Mouse (Mus musculus) liver, adult 2 months (tissue): ENCODE data around the gene Gstp3. TPM values are rescaled to one million over a fixed set of nuclear protein-coding genes. Genes with fewer than 3 reads are reported as not detected.
A peak's percentile ranks its signal among the peaks of the same experiment; 100 is the strongest.

Experiments
- DNase-seq: peaks from one replicate; pipeline ENCODE4 v3.0.0-alpha.2; 2011; ENCODE audit warnings: low read depth, low spot score; ENCODE audit errors: extremely low read depth
- H3K27ac ChIP-seq: fragments of 200-500 bp; replicated peaks from 2 replicates; pipeline ENCODE4 v1.5.1; 2012; ENCODE audit warnings: low read depth, mild to moderate bottlenecking, control low read depth, inconsistent platforms, low read length; ENCODE audit not compliant: insufficient read depth
- H3K27me3 ChIP-seq: fragments of 200-500 bp; 2 replicates; pipeline ENCODE4 v1.6.1; 2012; ENCODE audit warnings: mild to moderate bottlenecking, moderate library complexity, low read length, inconsistent platforms; ENCODE audit not compliant: control insufficient read depth, insufficient read depth
- H3K36me3 ChIP-seq: fragments of 200-500 bp; 2 replicates; pipeline ENCODE4 v1.6.1; 2012; ENCODE audit warnings: low read length, inconsistent platforms; ENCODE audit not compliant: control insufficient read depth, insufficient read depth
- H3K4me1 ChIP-seq: fragments of 200-500 bp; 2 replicates; pipeline ENCODE4 v1.6.1; 2011; ENCODE audit warnings: low read length; ENCODE audit not compliant: control insufficient read depth, insufficient read depth
- H3K4me3 ChIP-seq: fragments of 200-500 bp; 2 replicates; pipeline ENCODE4 v1.5.1; 2011; ENCODE audit warnings: low read depth, mild to moderate bottlenecking, control low read depth, low read length, moderate library complexity; ENCODE audit not compliant: insufficient read depth
- H3K79me2 ChIP-seq: fragments of 200-500 bp; 2 replicates; pipeline ENCODE4 v1.6.1; 2012; ENCODE audit warnings: inconsistent platforms, mild to moderate bottlenecking, low read length, moderate library complexity; ENCODE audit not compliant: control insufficient read depth, insufficient read depth
- H3K9ac ChIP-seq: fragments of 200-500 bp; 2 replicates; pipeline ENCODE4 v1.6.1; 2012; ENCODE audit warnings: low read depth, mild to moderate bottlenecking, control low read depth, inconsistent platforms, low read length
- CTCF ChIP-seq: fragments of 200-500 bp; IDR thresholded peaks from 2 replicates; pipeline ENCODE4 v1.5.1; 2011; ENCODE audit warnings: low read depth, low read length, control low read depth
- POLR2A ChIP-seq: fragments of 200-500 bp; IDR thresholded peaks from 2 replicates; pipeline ENCODE4 v1.6.1; 2011; ENCODE audit warnings: low read length, control low read depth; ENCODE audit not compliant: insufficient read depth; ENCODE audit errors: extremely low read depth
- WGBS: fragments of 180-500 bp; shearing (Covaris S2); methylation state at CpG from one replicate; pipeline ENCODE4 v1.1.7; 2018; 5-methylcytosine and 5-hydroxymethylcytosine counted together
- polyA plus RNA-seq: library from polyadenylated mRNA; depleted of rRNA; stranded (reverse); fragments of >200 nt; gene quantifications from 2 replicates; pipeline ENCODE4 v1.2.3, GENCODE M21; 2012
- total RNA-seq: library from RNA; depleted of rRNA; stranded (reverse); fragments of >200 nt; gene quantifications from 2 replicates; pipeline ENCODE4 v1.2.3, GENCODE M21; 2014

The Gstp3 gene
- total and polyA plus RNA-seq, 2 experiments = 21.5 to 54.3 TPM

DNA sequence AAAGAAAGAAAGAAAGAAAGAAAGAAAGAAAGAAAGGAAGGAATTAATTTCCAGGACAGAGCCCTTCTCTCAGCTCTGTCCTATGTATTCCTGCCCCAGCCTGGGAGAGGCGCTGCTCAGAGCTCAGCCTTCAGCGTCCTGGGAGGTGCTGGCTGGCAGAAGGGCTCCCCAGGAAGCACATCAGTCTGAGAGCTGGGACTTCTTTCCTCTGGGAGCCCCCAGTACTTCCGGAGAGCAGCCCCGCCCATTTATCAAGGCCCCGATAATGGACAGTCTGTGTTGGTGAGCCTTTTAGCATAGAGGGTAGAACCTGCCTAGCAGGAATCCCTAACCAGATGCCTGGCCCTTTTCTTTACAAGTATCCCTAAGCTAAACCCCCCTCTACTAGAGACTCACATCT, 28.8 kb upstream of the Gstp3 start:
- DNase-seq = no peak
- 67% methylated on average over 5 of the region's 5 CpGs for WGBS
- peaks cover 4% of the 10 kb centered on the region; the same call in 1 of the 2 replicates for H3K4me1 ChIP-seq
- no peak overlapping the region for H3K9ac ChIP-seq
- H3K27ac ChIP-seq = no peak overlapping the region
- TF ChIP-seq POLR2A = no peak
- no peaks in the 10 kb centered on the region for H3K79me2 ChIP-seq
- no peak overlapping the region for H3K4me3 ChIP-seq
- no peaks in the 10 kb centered on the region for H3K36me3 ChIP-seq
- H3K27me3 ChIP-seq = no peaks in the 10 kb centered on the region

- H3K9ac ChIP-seq = no peak overlapping the region
- H3K27me3 ChIP-seq = no peaks in the 10 kb centered on the region
- 76% methylated on average over 5 of the region's 5 CpGs for WGBS
- DNase-seq = no peak
- no peaks in the 10 kb centered on the region for H3K36me3 ChIP-seq
- no peak overlapping the region for H3K4me3 ChIP-seq
- TF ChIP-seq POLR2A (no peak), CTCF (no peak)
- H3K79me2 ChIP-seq = no peaks in the 10 kb centered on the region
- no peak overlapping the region for H3K27ac ChIP-seq
- peaks cover 4% of the 10 kb centered on the region; the same call in 1 of the 2 replicates for H3K4me1 ChIP-seq
These were observed 27.7 kb upstream of the Gstp3 start for GRCm38 (mm10) chr19:4087090-4087489.

GRCm38 (mm10) chr19:4086156-4086555, 26.8 kb upstream of the Gstp3 start:
- TF ChIP-seq POLR2A (no peak), CTCF (no peak)
- Histone ChIP-seq H3K4me3 (no peak overlapping the region), H3K27me3 (no peaks in the 10 kb centered on the region), H3K79me2 (no peaks in the 10 kb centered on the region), H3K36me3 (no peaks in the 10 kb centered on the region), H3K9ac (no peak overlapping the region), H3K27ac (no peak overlapping the region), H3K4me1 (peaks cover 8% of the 10 kb centered on the region; the same call in 1 of the 2 replicates)
- DNase-seq = no peak
- 91% methylated on average over 15 of the region's 15 CpGs for WGBS

GRCm38 (mm10) chr19:4084984-4085383, 25.6 kb upstream of the Gstp3 start:
- H3K27me3 ChIP-seq = no peaks in the 10 kb centered on the region
- no peaks in the 10 kb centered on the region for H3K79me2 ChIP-seq
- H3K9ac ChIP-seq = peak overlapping the region; percentile 32
- peak; percentile 77 for DNase-seq
- 47% methylated on average over 1 of the region's 1 CpGs for WGBS
- peaks cover 14% of the 10 kb centered on the region; the same call in 1 of the 2 replicates for H3K4me1 ChIP-seq
- H3K4me3 ChIP-seq = no peak overlapping the region
- H3K36me3 ChIP-seq = no peaks in the 10 kb centered on the region
- no peak overlapping the region; the same call in 1 of the 2 replicates for H3K27ac ChIP-seq
- peak; percentile 74 for TF ChIP-seq CTCF
- TF ChIP-seq POLR2A = no peak

DNA sequence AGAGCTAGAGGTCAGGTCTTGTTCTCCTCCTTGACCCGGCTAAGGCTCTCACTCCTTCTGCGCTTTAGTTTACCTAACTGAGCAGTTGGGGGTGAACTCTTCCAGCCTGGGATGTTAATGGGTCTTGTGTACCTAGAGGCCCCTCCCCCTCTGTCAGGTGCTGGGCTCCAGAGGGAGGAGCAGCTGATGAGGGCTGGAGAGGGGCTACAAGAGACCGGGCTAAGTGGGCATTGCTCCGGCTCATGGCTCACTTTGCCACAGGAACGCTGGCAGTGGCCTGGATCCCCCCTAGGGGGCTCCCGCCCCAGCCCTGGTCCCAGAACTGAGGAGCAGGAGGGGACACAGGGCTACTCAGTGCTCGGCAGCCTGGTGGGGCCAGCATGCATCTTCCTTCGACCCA, 24.5 kb upstream of the Gstp3 start:
- Histone ChIP-seq H3K27me3 (no peaks in the 10 kb centered on the region), H3K9ac (no peak overlapping the region), H3K4me1 (peaks cover 17% of the 10 kb centered on the region; the same call in 1 of the 2 replicates), H3K79me2 (no peaks in the 10 kb centered on the region), H3K27ac (no peak overlapping the region), H3K4me3 (no peak overlapping the region), H3K36me3 (no peaks in the 10 kb centered on the region)
- DNase-seq = no peak
- TF ChIP-seq CTCF (no peak), POLR2A (no peak)
- 80% methylated on average over 8 of the region's 8 CpGs for WGBS

GRCm38 (mm10) chr19:4083316-4083715, 23.9 kb upstream of the Gstp3 start:
- 89% methylated on average over 7 of the region's 7 CpGs for WGBS
- no peak overlapping the region for H3K27ac ChIP-seq
- no peaks in the 10 kb centered on the region for H3K27me3 ChIP-seq
- peaks cover 17% of the 10 kb centered on the region; the same call in 1 of the 2 replicates for H3K4me1 ChIP-seq
- no peak for TF ChIP-seq CTCF
- TF ChIP-seq POLR2A = no peak
- H3K79me2 ChIP-seq = no peaks in the 10 kb centered on the region
- H3K9ac ChIP-seq = no peak overlapping the region
- H3K36me3 ChIP-seq = no peaks in the 10 kb centered on the region
- no peak overlapping the region for H3K4me3 ChIP-seq
- no peak for DNase-seq
